Mouse (Mus musculus): ENCODE measurements around the gene Apod.
A peak's percentile ranks its signal among the peaks of the same experiment; 100 is the strongest.

Apod gene

GRCm38 (mm10) chr16:31329668-31330067 is 15.1 kb upstream of the Apod start:
- no peak for TF ChIP-seq GATA4 (IDR thresholded peaks at IDR 0.05; ENCODE audit: insufficient replicate concordance, low read length)

DNA sequence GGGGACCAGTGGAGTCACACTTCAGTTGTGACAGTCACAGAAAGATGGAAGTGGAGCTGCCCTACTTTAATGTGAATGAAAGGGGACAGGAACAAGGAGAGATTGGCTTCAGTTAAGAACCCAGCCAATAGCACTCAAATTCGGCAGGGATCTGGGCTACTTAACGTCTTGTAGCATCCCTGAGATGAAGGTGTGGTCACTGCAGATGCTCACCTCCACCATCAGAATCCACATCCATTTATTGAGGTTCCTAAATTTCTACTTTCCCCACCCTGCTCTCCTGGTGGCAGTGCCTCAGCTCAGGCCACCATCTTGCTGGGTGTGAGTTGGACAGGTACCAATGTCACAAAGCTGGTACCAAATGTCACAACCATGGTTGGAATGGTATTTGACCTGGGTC is 13.3 kb upstream of the Apod start:
- no peak for TF ChIP-seq GATA4 (IDR thresholded peaks at IDR 0.05; ENCODE audit: insufficient replicate concordance, low read length)

DNA sequence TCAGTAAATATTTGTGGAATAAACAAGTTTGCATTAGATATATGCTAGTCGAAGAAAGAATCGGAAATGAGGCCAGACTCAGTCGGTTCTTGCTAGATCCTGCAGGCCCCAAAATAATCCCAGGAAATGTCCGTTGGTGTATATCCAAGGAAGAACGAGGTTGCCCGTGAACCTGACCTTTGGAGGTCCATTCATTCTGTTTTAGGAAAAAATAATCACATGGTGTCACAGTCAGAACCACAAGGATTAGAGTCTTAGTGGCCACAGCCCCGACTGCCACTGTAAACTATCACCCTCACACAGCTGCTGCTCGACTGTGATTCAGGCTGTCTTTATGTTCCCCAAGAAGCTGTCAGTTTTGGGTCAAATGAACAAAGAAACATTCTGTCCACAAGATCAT is 12.8 kb upstream of the Apod start:
- TF ChIP-seq GATA4 (IDR thresholded peaks at IDR 0.05; ENCODE audit: insufficient replicate concordance, low read length) = 0 out of 2 replicates have a peak, but pooled peaks have one; percentile 21

- TF ChIP-seq GATA4 (IDR thresholded peaks at IDR 0.05; ENCODE audit: insufficient replicate concordance, low read length) = peak; percentile 79; the same call in 1 of the 2 replicates
These were observed 12.1 kb upstream of the Apod start for GRCm38 (mm10) chr16:31326679-31327078.

- no peak for TF ChIP-seq GATA4 (IDR thresholded peaks at IDR 0.05; ENCODE audit: insufficient replicate concordance, low read length)
These were observed 11.4 kb upstream of the Apod start for GRCm38 (mm10) chr16:31325966-31326365.

- TF ChIP-seq GATA4 (IDR thresholded peaks at IDR 0.05; ENCODE audit: insufficient replicate concordance, low read length) = no peak
These were observed 10.5 kb upstream of the Apod start for GRCm38 (mm10) chr16:31325120-31325519.

- no peak for TF ChIP-seq GATA4 (IDR thresholded peaks at IDR 0.05; ENCODE audit: insufficient replicate concordance, low read length)
These were observed 6.9 kb upstream of the Apod start for GRCm38 (mm10) chr16:31321501-31321900.

DNA sequence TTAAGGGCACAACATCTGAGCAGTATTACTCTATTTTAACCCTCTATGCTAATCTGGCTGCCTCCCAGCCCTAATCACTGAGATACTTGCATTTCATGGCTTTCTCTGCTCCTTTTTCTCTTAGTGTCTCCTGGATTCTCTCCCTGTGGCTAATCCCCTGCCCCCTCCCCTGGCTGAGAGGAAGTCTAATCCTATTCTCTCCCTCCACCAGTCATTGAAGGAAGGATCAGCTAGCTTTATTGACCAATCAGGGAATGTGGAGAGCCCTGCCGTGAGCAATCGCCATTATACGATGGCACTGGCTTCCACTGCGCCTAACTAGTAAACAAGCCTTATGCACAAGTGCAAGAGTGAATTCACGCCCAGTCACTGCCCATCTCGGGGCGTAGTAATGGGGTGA is 6.3 kb upstream of the Apod start:
- no peak for TF ChIP-seq GATA4 (IDR thresholded peaks at IDR 0.05; ENCODE audit: insufficient replicate concordance, low read length)

GRCm38 (mm10) chr16:31319316-31319715 is 4.7 kb upstream of the Apod start:
- TF ChIP-seq GATA4 (IDR thresholded peaks at IDR 0.05; ENCODE audit: insufficient replicate concordance, low read length) = no peak

GRCm38 (mm10) chr16:31318418-31318817 is 3.8 kb upstream of the Apod start:
- TF ChIP-seq GATA4 (IDR thresholded peaks at IDR 0.05; ENCODE audit: insufficient replicate concordance, low read length) = no peak

GRCm38 (mm10) chr16:31315294-31315693 is 686 bp upstream of the Apod start:
- no peak for TF ChIP-seq GATA4 (IDR thresholded peaks at IDR 0.05; ENCODE audit: insufficient replicate concordance, low read length)

GRCm38 (mm10) chr16:31313611-31314010 is 997 bp downstream of the Apod start:
- no peak for TF ChIP-seq GATA4 (IDR thresholded peaks at IDR 0.05; ENCODE audit: insufficient replicate concordance, low read length)

- TF ChIP-seq GATA4 (IDR thresholded peaks at IDR 0.05; ENCODE audit: insufficient replicate concordance, low read length) = no peak
These were observed 2.3 kb downstream of the Apod start for GRCm38 (mm10) chr16:31312296-31312695.

DNA sequence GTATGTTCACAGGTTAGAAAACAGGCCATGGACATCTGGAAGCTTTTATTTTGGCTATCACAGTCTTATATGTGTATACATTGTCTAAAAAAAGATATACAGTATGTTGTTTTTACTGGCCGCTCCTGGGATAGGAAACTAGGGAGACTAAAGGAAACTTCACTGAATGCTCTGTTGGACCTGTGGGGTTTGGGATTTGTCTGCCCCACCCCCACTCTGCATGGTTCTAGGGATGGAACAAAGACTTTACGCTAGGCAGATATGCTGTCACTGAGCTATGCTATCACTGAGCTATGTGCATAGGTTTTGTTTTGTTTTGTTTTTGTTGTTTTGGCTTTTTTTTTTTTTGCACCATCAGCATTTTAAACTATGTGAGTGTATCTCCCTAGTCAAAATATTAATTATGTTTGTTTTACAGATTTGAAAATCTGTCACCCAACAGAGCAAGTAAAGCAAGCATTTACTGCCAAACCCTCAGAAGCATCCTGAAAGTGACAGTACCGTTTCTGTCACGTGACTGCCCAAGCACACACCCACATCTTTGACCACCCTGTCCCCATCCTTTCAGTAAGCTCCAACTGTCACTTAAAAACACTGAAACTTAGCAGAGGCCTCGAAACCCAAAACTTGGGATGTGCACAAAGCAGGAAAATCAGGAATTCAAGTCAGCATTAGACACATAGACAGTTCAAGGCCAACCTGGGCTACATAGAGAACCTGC is 9.2 kb downstream of the Apod start:
- no peak for TF ChIP-seq GATA4 (IDR thresholded peaks at IDR 0.05; ENCODE audit: insufficient replicate concordance, low read length)

DNA sequence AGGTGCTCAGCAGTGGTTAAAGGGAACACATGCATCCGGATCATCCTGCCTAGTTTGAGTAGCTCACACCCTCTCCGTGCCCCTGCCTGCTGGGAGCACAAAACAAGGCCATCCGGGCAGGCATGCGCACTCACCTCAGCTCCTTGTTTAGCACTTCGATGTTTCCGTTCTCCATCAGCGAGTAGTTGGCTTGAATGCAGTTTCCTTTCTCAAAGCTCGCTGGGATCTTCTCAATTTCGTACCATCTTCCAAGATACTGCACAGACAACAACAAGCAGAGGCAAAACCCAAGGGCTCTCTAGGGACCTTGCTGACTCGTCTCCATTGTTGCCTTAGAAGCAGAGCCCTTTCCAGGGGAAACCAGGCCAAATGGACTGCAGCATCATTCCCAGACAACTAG is 11.3 kb downstream of the Apod start:
- TF ChIP-seq GATA4 (IDR thresholded peaks at IDR 0.05; ENCODE audit: insufficient replicate concordance, low read length) = no peak

GRCm38 (mm10) chr16:31300883-31301532 is 13.6 kb downstream of the Apod start:
- no peak for TF ChIP-seq GATA4 (IDR thresholded peaks at IDR 0.05; ENCODE audit: insufficient replicate concordance, low read length)

DNA sequence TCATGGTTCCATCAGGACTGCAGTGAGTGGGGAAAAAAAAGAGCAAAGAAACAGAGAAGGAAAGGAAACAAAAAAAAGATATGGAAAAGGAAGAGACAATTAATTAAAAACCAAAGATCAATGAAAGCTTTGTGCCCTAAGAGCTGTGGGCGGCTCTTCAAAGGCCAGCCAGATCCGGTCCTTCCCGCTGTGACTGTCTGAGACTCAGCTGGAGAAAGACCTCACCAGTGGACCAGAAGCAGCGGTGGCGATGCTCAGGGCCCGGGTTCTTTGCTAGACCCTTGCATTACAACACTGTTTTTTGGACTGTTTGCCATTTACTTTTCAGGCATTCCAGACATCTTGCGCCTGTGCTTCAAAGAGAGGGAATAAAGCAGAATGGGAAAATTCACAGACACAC is 14.1 kb downstream of the Apod start:
- no peak for TF ChIP-seq GATA4 (IDR thresholded peaks at IDR 0.05; ENCODE audit: insufficient replicate concordance, low read length)
